7 mouse cellular contexts compared by ENCODE assay signal in the genomic region with DNA sequence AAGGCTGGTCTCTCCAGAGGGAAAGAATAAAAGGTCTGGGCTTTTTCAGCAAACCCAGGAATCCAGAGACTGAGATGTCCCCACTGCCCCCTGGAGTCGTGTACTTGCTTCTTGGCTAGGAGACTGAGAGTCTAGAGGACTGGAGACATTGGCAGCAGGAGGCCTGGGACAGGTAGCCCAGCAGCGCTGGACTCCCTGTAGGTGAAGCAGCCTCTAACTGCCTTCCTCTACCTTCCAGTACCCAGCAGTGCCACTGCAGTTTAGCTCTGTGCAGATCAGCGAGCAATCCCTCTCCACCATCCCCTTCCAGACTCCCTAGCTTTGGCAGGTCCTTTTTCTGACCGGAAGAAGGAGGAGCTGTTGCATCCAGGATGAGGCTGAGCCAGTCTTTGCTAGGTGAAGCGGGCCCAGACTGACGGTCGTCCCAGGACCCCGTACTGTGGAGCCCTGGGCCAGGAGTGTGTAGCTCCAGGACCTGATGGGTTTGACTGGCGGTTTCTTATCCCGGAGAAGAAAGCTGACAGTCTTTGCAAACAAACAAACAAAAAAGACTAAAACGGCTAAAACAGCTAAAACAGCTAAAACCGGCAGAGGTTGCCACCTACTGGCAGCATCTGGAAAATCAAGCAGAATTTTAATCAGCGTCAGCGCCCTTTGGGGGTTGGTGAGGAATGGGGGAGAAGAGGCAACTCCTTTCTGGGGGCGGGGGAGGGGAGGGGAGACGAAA. TPM values are rescaled to one million over a fixed set of nuclear protein-coding genes. Genes with fewer than 3 reads are reported as not detected.
DNase-seq lines count a peak whose midpoint lies in the region; ATAC-seq and TF ChIP-seq lines count a peak whose summit lies in the region.

No protein-coding gene starts in this region.

- WGBS in intestine, postnatal 0 days, result 2% methylated on average over 16 of the region's 16 CpGs
- WGBS in midbrain, embryonic 11.5 days, result 3% methylated on average over 16 of the region's 16 CpGs
- 6% methylated on average over 16 of the region's 16 CpGs for WGBS in small intestine, adult 2 months

- intact Hi-C loops in left cerebral cortex, postnatal 4 days (cut with DNase I), result loop anchor here (10.0 kb wide), 1 partner anchor 266 kb away; no protein-coding TSS in a partner anchor

- H3K9ac ChIP-seq in intestine, postnatal 0 days (ENCODE audit: low read depth, low read length), result peak overlapping the region; percentile 41
- peak overlapping the region; percentile 68 for H3K9ac ChIP-seq in midbrain, embryonic 11.5 days (ENCODE audit: low read length)

- no peak overlapping the region for H3K27ac ChIP-seq in intestine, postnatal 0 days (ENCODE audit: low read depth, low read length)
- no peak overlapping the region for H3K27ac ChIP-seq in midbrain, embryonic 11.5 days (ENCODE audit: low read depth, low read length)
- H3K27ac ChIP-seq in small intestine, adult 2 months (ENCODE audit: insufficient read depth, low read depth, low read length), result no peak overlapping the region

- no peaks in the 10 kb centered on the region for H3K4me1 ChIP-seq in intestine, postnatal 0 days (replicated peaks; ENCODE audit: control insufficient read depth, insufficient read depth, low read length)
- no peaks in the 10 kb centered on the region for H3K4me1 ChIP-seq in midbrain, embryonic 11.5 days (ENCODE audit: control insufficient read depth, insufficient read depth, low read length)
- H3K4me1 ChIP-seq in small intestine, adult 2 months (ENCODE audit: control insufficient read depth, insufficient read depth, insufficient read length, low read length), result peaks cover 3% of the 10 kb centered on the region; the same call in 1 of the 2 replicates

- no peak for TF ChIP-seq POLR2A in small intestine, adult 2 months (IDR thresholded peaks at IDR 0.05; ENCODE audit: low read depth, low read length)

- peak overlapping the region; percentile 77 for H3K4me2 ChIP-seq in intestine, postnatal 0 days (replicated peaks; ENCODE audit: low read depth)
- H3K4me2 ChIP-seq in midbrain, embryonic 11.5 days, result peak overlapping the region; percentile 46

- H3K9me3 ChIP-seq in intestine, postnatal 0 days (ENCODE audit: control insufficient read depth), result no peaks in the 10 kb centered on the region
- H3K9me3 ChIP-seq in midbrain, embryonic 11.5 days (ENCODE audit: control insufficient read depth, low read length), result no peaks in the 10 kb centered on the region

- H3K4me3 ChIP-seq in intestine, postnatal 0 days (ENCODE audit: low read depth, low read length), result peak overlapping the region; percentile 44
- peak overlapping the region; percentile 39 for H3K4me3 ChIP-seq in midbrain, embryonic 11.5 days (ENCODE audit: low read depth, low read length)
- H3K4me3 ChIP-seq in small intestine, adult 2 months (ENCODE audit: low read depth, low read length), result peak overlapping the region; percentile 59

- TF ChIP-seq CTCF in intestine, postnatal 0 days (IDR thresholded peaks at IDR 0.05; ENCODE audit: low read depth), result peak; percentile 78
- TF ChIP-seq CTCF in small intestine, adult 2 months (IDR thresholded peaks at IDR 0.05; ENCODE audit: extremely low read depth, insufficient read length, insufficient replicate concordance, low read depth, low read length), result peak; percentile 79; the same call in 1 of the 2 replicates

- peak; percentile 80 for ATAC-seq in granulocyte monocyte progenitor cell, adult 5-6 weeks (replicated peaks; ENCODE audit: poor library complexity, severe bottlenecking)
- peak; percentile 38; the same call in 1 of the 2 replicates for ATAC-seq in intestine, postnatal 0 days
- peak; percentile 92 for ATAC-seq in midbrain, embryonic 11.5 days (ENCODE audit: low FRiP score)

- peak; percentile 53 for DNase-seq in adrenal gland, postnatal 10 days
- peak; percentile 52 for DNase-seq in embryo, embryonic 11.5 days (ENCODE audit: low read depth, low spot score)
- peak; percentile 38 for DNase-seq in left cerebral cortex, postnatal 4 days
- peak; percentile 98 for DNase-seq in midbrain, embryonic 11.5 days (ENCODE audit: low spot score, missing footprints)

- H3K27me3 ChIP-seq in intestine, postnatal 0 days (replicated peaks; ENCODE audit: control insufficient read depth, insufficient read depth, low read length), result no peaks in the 10 kb centered on the region
- H3K27me3 ChIP-seq in midbrain, embryonic 11.5 days (ENCODE audit: control insufficient read depth, insufficient read depth, low read length), result no peaks in the 10 kb centered on the region
- H3K27me3 ChIP-seq in small intestine, adult 2 months (ENCODE audit: control insufficient read depth, insufficient read depth, low read length), result no peaks in the 10 kb centered on the region

- no peaks in the 10 kb centered on the region for H3K36me3 ChIP-seq in intestine, postnatal 0 days (ENCODE audit: control insufficient read depth, insufficient read depth)
- H3K36me3 ChIP-seq in midbrain, embryonic 11.5 days (ENCODE audit: control insufficient read depth, insufficient read depth, low read length), result no peaks in the 10 kb centered on the region
- H3K36me3 ChIP-seq in small intestine, adult 2 months (ENCODE audit: control insufficient read depth, insufficient read depth, low read length), result no peaks in the 10 kb centered on the region

RNA-seq across cellular contexts. Expression of gene Ddhd1, which starts 32.7 kb away (rescaled TPM):
- 10 to 100 TPM; 19.3 to 32.5 TPM for total RNA-seq in adrenal gland, postnatal 10 days (2021)
- 17.7 and 22.1 TPM in 2 replicates for total RNA-seq in granulocyte monocyte progenitor cell, adult 5-6 weeks (2014; fragmentation: Nextera tagmentation)
- total RNA-seq in granulocyte monocyte progenitor cell, adult 5-6 weeks (2017), result 22.4 and 22.6 TPM in 2 replicates
- polyA plus RNA-seq in intestine, postnatal 0 days (2015; fragmentation: Nextera tagmentation; extraction: Ambion mirVana), result 10.6 and 12.0 TPM in 2 replicates
- 10 to 100 TPM; 67.0 to 69.6 TPM for total RNA-seq in left cerebral cortex, postnatal 4 days (2021)
- polyA plus RNA-seq in midbrain, embryonic 11.5 days (2014; fragmentation: Nextera tagmentation; extraction: Ambion mirVana), result 12.6 and 12.8 TPM in 2 replicates
- polyA plus RNA-seq in small intestine, adult 2 months (2012; rRNA removed), result 8.3 and 16.2 TPM in 2 replicates

Comparison
In these comparisons a context has a peak if more than half of its experiments do, and no peak if none do; other contexts are left out.
1. DNase-seq: peak in every context shown above with its lines; median percentile 98 in midbrain, embryonic 11.5 days; 53 in adrenal gland, postnatal 10 days; 52 in embryo, embryonic 11.5 days; 38 in left cerebral cortex, postnatal 4 days.
2. ATAC-seq: peak in every context shown above with its lines; median percentile 92 in midbrain, embryonic 11.5 days; 80 in granulocyte monocyte progenitor cell, adult 5-6 weeks; 38 in intestine, postnatal 0 days.